Mouse (Mus musculus): Measurements from ENCODE around the gene Gtpbp10. TPM values are rescaled to one million over a fixed set of nuclear protein-coding genes. Genes with fewer than 3 reads are reported as not detected.

Gene Gtpbp10
- total RNA-seq (2014; rRNA removed; ENCODE audit: low replicate concordance), result 12.3 and 14.5 TPM in 2 replicates
- polyA plus RNA-seq (2015; fragmentation: Nextera tagmentation; extraction: Ambion mirVana), result 12.6 and 13.8 TPM in 2 replicates

DNA sequence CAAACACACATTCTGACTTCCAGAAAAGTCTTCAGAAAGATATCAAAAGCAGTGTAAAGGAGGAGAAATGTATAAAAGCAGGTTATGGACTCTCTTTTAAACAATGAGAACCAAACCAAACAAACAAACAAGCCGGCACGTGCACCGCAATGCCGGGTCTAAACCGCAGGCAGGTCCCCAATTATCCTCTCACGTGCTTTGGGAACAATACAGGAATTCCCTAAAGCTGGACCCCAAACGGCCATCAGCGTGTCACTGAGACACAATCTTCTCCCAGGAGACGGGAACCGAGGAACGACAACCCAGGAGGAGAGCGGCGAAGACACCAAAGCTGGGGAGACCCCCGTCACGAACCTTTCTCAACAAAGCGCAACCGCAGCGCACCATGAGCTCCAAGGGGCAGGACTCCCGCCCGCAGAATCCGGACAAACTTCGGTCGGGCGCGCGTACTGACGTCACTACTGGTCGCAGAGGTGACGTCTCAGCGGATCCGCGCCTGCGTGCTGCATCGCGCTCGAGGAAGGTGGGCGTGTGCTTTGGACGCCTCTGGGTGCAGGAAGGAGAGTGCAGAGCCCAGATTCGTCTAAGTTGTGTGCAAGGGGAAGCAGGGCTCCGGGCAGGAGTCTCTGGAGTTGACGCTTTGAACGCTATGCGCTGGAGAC lies at the start of gene Gtpbp10:
TSS of gene Gtpbp10 (minus strand) at position 460 of the 662 bp plus-strand sequence.
- 0 out of 2 replicates have a peak, but pooled peaks cover 19% of the 10 kb centered on the region for H3K4me1 ChIP-seq (ENCODE audit: control insufficient read depth, insufficient read depth)
- H3K4me3 ChIP-seq (ENCODE audit: low read depth, low read length), result peak within 1 kb of the TSS; percentile 93
- H3K27me3 ChIP-seq (ENCODE audit: control insufficient read depth, insufficient read depth, low read length), result no peaks in the 10 kb centered on the region
- DNase-seq (ENCODE audit: low spot score), result peak; percentile 90
- no peaks in the 10 kb centered on the region for H3K9me3 ChIP-seq (replicated peaks; ENCODE audit: control insufficient read depth, low read length)
- TF ChIP-seq EP300 (IDR thresholded peaks at IDR 0.05; ENCODE audit: low read depth), result no peak
- no peak for TF ChIP-seq CTCF (IDR thresholded peaks at IDR 0.05; ENCODE audit: low read depth)
- H3K36me3 ChIP-seq (replicated peaks; ENCODE audit: control insufficient read depth, insufficient read depth, low read length), result peaks cover 7% of the 10 kb centered on the region
- WGBS, result under 1% methylated on average over 43 of the region's 43 CpGs
- ATAC-seq (ENCODE audit: insufficient read depth, low read depth), result peak; percentile 100
- H3K4me2 ChIP-seq (ENCODE audit: low read depth, low read length), result peak within 1 kb of the TSS; percentile 85
- peak within 1 kb of the TSS; percentile 81 for H3K9ac ChIP-seq (replicated peaks; ENCODE audit: low read depth, low read length)
- H3K27ac ChIP-seq (ENCODE audit: low read depth), result peak within 1 kb of the TSS; percentile 76

DNA sequence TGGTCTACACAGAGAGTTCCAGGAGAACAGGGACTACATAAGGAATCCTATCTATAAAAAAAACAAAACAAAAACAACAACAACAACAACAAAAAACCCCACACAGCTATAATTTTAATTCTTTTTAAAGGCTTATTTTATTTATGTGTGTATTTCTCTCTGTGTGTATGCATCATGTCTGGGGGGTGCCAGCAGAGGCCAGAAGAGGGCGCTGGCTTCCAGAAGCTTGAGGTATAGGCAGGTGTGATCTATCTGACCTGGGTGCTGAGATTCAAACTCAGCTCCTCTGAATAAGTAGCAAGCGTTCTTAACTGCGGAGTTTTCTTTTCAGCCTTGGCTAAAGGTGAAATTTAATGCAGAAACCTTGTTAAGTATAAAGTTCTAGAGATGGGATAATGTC lies 28.3 kb upstream of the Gtpbp10 start:
- ATAC-seq (ENCODE audit: insufficient read depth, low read depth) (no peak), DNase-seq (ENCODE audit: low spot score) (no peak)
- TF ChIP-seq CTCF (IDR thresholded peaks at IDR 0.05; ENCODE audit: low read depth) (no peak), EP300 (IDR thresholded peaks at IDR 0.05; ENCODE audit: low read depth) (no peak)
- H3K4me1 ChIP-seq (ENCODE audit: control insufficient read depth, insufficient read depth), result no peaks in the 10 kb centered on the region
- WGBS, result 78% methylated on average over 3 of the region's 3 CpGs
- H3K27ac ChIP-seq (ENCODE audit: low read depth), result no peak overlapping the region
- no peaks in the 10 kb centered on the region for H3K36me3 ChIP-seq (replicated peaks; ENCODE audit: control insufficient read depth, insufficient read depth, low read length)
- H3K4me2 ChIP-seq (ENCODE audit: low read depth, low read length), result no peak overlapping the region
- H3K9ac ChIP-seq (replicated peaks; ENCODE audit: low read depth, low read length), result no peak overlapping the region
- no peak overlapping the region for H3K4me3 ChIP-seq (ENCODE audit: low read depth, low read length)
- no peaks in the 10 kb centered on the region for H3K27me3 ChIP-seq (ENCODE audit: control insufficient read depth, insufficient read depth, low read length)
- no peaks in the 10 kb centered on the region for H3K9me3 ChIP-seq (replicated peaks; ENCODE audit: control insufficient read depth, low read length)

DNA sequence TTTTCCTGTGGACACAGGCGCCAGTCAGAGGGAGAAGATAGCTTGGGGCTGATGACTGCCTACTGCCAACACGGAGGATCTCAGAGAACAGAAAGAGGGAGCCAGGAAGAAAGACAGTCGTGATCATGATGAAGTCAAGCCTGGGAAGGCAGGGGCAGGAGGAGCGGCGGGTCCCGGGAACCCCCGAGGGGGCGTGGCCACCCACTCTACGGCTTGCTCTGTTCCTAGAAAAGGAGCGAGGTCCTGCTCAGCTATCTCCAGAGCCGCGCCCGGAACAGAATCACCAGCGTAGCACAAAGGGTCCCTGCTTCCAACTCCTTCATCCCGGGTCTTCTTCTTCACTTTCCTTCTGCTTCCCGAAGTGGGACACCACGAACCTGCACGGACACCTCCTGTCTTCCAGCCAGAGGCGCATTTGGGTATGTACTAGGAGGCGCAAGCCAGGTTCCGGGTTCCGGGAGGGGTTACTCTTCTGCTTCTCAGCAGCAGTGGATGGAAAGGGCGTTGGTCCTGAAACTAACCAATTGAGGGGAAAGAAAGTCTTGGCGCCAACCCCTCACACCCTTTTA lies 14.5 kb upstream of the Gtpbp10 start, which contains the start of gene Gm8773:
TSS of gene Gm8773 (plus strand) at position 51 of the 569 bp plus-strand sequence.
- WGBS, result under 1% methylated on average over 24 of the region's 24 CpGs
- Histone ChIP-seq H3K4me1 (ENCODE audit: control insufficient read depth, insufficient read depth) (no peaks in the 10 kb centered on the region), H3K4me3 (ENCODE audit: low read depth, low read length) (peak within 1 kb of the TSS; percentile 39), H3K9ac (replicated peaks; ENCODE audit: low read depth, low read length) (0 out of 2 replicates have a peak within 1 kb of the TSS, but pooled peaks have one; percentile 23), H3K27ac (ENCODE audit: low read depth) (no peak within 1 kb of the TSS), H3K36me3 (replicated peaks; ENCODE audit: control insufficient read depth, insufficient read depth, low read length) (no peaks in the 10 kb centered on the region), H3K27me3 (ENCODE audit: control insufficient read depth, insufficient read depth, low read length) (peaks cover 11% of the 10 kb centered on the region; the same call in 1 of the 2 replicates), H3K4me2 (ENCODE audit: low read depth, low read length) (peak within 1 kb of the TSS; percentile 61), H3K9me3 (replicated peaks; ENCODE audit: control insufficient read depth, low read length) (no peaks in the 10 kb centered on the region)
- TF ChIP-seq EP300 (IDR thresholded peaks at IDR 0.05; ENCODE audit: low read depth), result no peak
- TF ChIP-seq CTCF (IDR thresholded peaks at IDR 0.05; ENCODE audit: low read depth), result no peak
- ATAC-seq (ENCODE audit: insufficient read depth, low read depth) (no peak), DNase-seq (ENCODE audit: low spot score) (peak; percentile 27)

DNA sequence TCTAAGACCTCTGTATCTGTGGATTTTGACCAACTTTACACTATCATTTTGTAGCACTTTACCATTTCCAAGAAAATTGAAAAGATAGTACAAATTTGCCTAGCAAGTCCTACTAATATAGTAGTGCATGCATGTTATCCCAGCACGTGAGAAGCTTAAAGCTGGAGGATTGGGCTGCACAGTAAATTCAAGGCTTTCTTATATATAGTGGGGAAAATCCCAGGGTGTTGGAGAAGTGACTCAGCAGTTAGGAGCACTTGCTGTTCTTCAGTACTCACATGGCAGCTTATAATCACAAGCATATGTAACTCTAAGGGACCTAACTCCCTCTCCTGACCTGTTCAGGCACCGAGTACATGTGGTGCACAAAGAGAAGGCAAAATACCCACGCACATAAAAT lies 3.1 kb upstream of the Gtpbp10 start:
- no peak for TF ChIP-seq CTCF (IDR thresholded peaks at IDR 0.05; ENCODE audit: low read depth)
- TF ChIP-seq EP300 (IDR thresholded peaks at IDR 0.05; ENCODE audit: low read depth), result no peak
- 56% methylated on average over 3 of the region's 3 CpGs for WGBS
- no peak for ATAC-seq (ENCODE audit: insufficient read depth, low read depth)

DNA sequence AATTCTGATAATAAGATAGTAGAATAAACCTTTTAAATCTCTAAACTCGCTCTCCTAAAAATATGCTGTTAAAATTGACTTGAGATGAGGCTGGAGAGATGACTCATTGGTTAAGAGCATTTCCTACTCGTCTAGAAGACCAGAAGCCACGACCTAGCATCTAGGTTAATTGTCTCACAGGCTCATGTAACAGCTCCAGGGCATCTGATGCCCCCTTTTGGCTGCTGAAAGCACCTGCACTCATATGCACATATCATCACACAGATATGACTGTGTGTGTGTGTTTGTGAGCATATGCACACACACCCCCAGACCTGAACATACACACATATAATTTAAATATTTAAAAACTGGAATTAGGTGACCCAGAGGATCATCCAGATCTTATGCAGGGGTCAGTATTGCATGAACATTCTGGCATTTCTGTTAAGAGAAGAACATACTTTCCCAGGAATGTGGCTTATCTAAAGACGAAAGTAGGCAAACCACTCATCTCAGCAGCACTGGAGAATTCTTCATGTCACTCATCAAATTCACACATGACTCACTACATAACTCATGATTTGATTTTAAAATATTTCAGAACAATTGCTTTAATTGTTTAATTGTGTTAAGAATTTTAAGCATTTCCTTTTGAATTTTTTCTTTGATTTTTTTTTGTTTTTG lies 1.8 kb upstream of the Gtpbp10 start:
- H3K36me3 ChIP-seq (replicated peaks; ENCODE audit: control insufficient read depth, insufficient read depth, low read length), result no peaks in the 10 kb centered on the region
- no peak overlapping the region for H3K9ac ChIP-seq (replicated peaks; ENCODE audit: low read depth, low read length)
- no peak for ATAC-seq (ENCODE audit: insufficient read depth, low read depth)
- no peak overlapping the region for H3K4me2 ChIP-seq (ENCODE audit: low read depth, low read length)
- 0 out of 2 replicates have a peak, but pooled peaks cover 19% of the 10 kb centered on the region for H3K4me1 ChIP-seq (ENCODE audit: control insufficient read depth, insufficient read depth)
- no peaks in the 10 kb centered on the region for H3K9me3 ChIP-seq (replicated peaks; ENCODE audit: control insufficient read depth, low read length)
- H3K4me3 ChIP-seq (ENCODE audit: low read depth, low read length), result no peak overlapping the region
- WGBS, result 55% methylated on average over 4 of the region's 4 CpGs
- H3K27me3 ChIP-seq (ENCODE audit: control insufficient read depth, insufficient read depth, low read length), result no peaks in the 10 kb centered on the region
- no peak for DNase-seq (ENCODE audit: low spot score)
- H3K27ac ChIP-seq (ENCODE audit: low read depth), result no peak overlapping the region
- TF ChIP-seq CTCF (IDR thresholded peaks at IDR 0.05; ENCODE audit: low read depth) (no peak), EP300 (IDR thresholded peaks at IDR 0.05; ENCODE audit: low read depth) (no peak)

More for the DNA sequence above, 3.1 kb upstream of the Gtpbp10 start:
- 0 out of 2 replicates have a peak, but pooled peaks cover 19% of the 10 kb centered on the region for H3K4me1 ChIP-seq (ENCODE audit: control insufficient read depth, insufficient read depth)
- H3K9me3 ChIP-seq (replicated peaks; ENCODE audit: control insufficient read depth, low read length), result no peaks in the 10 kb centered on the region
- no peaks in the 10 kb centered on the region for H3K36me3 ChIP-seq (replicated peaks; ENCODE audit: control insufficient read depth, insufficient read depth, low read length)
- no peak for DNase-seq (ENCODE audit: low spot score)
- H3K4me3 ChIP-seq (ENCODE audit: low read depth, low read length), result no peak overlapping the region
- H3K9ac ChIP-seq (replicated peaks; ENCODE audit: low read depth, low read length), result no peak overlapping the region
- H3K27ac ChIP-seq (ENCODE audit: low read depth), result no peak overlapping the region
- H3K27me3 ChIP-seq (ENCODE audit: control insufficient read depth, insufficient read depth, low read length), result no peaks in the 10 kb centered on the region
- no peak overlapping the region for H3K4me2 ChIP-seq (ENCODE audit: low read depth, low read length)
